Mouse (Mus musculus) kidney, adult 2 months (tissue): ENCODE data around the gene C1ra.

Experiments
- CTCF ChIP-seq: fragments of 200-500 bp; conservative IDR thresholded peaks from 2 replicates; pipeline ENCODE4 v1.5.1; 2011; ENCODE audit warnings: low read depth, mild to moderate bottlenecking, control low read depth, low read length, moderate library complexity, mixed read lengths; ENCODE audit not compliant: insufficient read depth, insufficient read length
- POLR2A ChIP-seq: fragments of 200-500 bp; IDR thresholded peaks from one replicate; pipeline ENCODE4 v1.6.1; 2011; ENCODE audit warnings: low read depth, low read length, control low read depth

DNA sequence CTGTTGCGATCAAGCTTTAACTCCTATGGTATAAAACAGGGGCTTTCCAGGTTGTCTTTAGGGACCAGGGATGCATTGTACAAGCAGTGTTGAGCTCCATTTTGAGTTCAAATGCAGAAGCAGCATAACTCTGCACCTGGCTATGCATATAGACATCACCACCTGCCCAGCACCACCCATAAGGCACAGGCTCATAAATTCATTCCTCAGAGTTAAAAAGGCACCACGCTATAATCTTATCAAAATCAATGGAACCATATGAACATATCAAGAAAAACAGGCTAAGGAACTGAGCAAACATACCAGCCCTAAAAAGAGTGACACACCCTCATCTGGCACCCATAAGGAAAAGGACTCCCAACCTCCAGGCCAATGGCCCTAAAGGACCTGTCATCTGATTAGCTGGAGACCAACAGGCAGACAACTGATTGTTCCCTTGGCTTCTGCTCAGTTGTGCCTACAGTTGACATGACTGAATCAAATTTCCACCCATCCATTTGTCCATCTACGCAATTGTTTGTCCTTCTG, 36.9 kb downstream of the C1ra start:
- TF ChIP-seq POLR2A (no peak), CTCF (no peak)
